Mouse (Mus musculus) layer of hippocampus, adult 2 months (tissue): Measurements from ENCODE around the gene Cflar. TPM values are rescaled to one million over a fixed set of nuclear protein-coding genes. Genes with fewer than 3 reads are reported as not detected.
"Not testable (repeated sequence)": the region's sequence is repeated elsewhere in the genome, so short reads cannot be mapped to it uniquely, and the experiment has no call there.

Experiments used
- DNase-seq, 2 experiments: peaks; one replicate each; pipeline ENCODE4 v3.0.0; 2022; ENCODE audit warnings: low spot score in 2 of 2
- H3K27ac ChIP-seq: fragments of 200-600 bp; 2 replicates; pipeline ENCODE4 v1.8.1; 2022
- H3K4me3 ChIP-seq: fragments of 200-600 bp; 2 replicates; pipeline ENCODE4 v1.8.1; 2022; ENCODE audit warnings: mild to moderate bottlenecking
- CTCF ChIP-seq: fragments of 200-600 bp; conservative IDR thresholded peaks from 2 replicates; pipeline ENCODE4 v1.8.1; 2022; ENCODE audit warnings: antibody characterized with exemption, mild to moderate bottlenecking, moderate library complexity
- long read RNA-seq, 2 experiments: library from polyadenylated mRNA; stranded (forward); transcript quantifications; one replicate each; pipeline ENCODE4 v2.0.0; 2021; ENCODE audit warnings: borderline mapping rate in 2 of 2
- total RNA-seq, 2 experiments: library from RNA; stranded (reverse); gene quantifications; 2 replicates each; pipeline ENCODE4 v1.2.3; 2021

Cflar gene
- total RNA-seq: 10 to 100 TPM; 32.9 to 35.2 TPM
- long read RNA-seq, experiment 1, transcript Cflar-213 (1 exons, 3,677 nt): major isoform, 7 of 17 reads
- long read RNA-seq, experiment 1, partial matches to known transcripts: 0 of 17 reads
- long read RNA-seq, experiment 1, other reads (novel, unspliced or antisense): 8 of 17 reads
- long read RNA-seq, experiment 2, transcript Cflar-213 (1 exons, 3,677 nt): major isoform, 6 of 13 reads
- long read RNA-seq, experiment 2, partial matches to known transcripts: 1 of 13 reads
- long read RNA-seq, experiment 2, other reads (novel, unspliced or antisense): 4 of 13 reads

DNA sequence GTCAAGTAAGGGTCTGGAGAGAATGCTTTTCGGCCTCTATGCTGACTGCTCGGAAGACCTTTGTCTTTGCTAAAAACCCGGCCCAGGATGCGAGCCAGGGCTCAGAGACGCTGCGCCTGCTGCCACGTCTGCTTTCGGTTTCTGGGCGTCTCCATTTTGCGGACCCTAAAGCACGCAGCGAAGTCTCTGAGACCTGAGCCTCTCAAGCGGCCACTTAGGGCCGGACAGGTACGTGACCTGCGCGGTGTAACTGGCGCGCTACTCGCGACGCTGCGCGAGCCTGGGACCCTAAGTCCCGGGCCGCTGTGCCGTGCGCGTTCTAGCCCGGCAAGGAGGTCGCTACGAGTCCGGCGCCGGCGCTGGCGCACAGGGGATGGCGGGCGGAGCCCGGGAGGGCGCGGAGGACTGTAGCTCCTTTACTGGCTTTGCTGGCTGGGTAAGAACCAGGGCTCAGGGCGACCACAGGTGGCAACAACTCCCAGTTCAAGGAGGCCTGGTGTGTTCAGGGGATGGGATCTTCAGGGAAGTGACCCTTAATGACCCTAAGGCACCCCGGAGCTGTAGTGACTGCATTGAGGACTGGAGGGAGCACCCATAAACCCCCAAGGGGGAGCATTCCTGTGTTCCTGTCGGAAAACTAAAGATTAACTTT, at the start of gene Cflar:
Gene Cflar (plus strand): TSS at position 144 of the 652 bp plus-strand sequence.
- TF ChIP-seq CTCF: no peak
- DNase-seq: peak in 1 of 2 experiments; percentile 43
- H3K4me3 ChIP-seq: peak within 1 kb of the TSS; percentile 85
- peak within 1 kb of the TSS; percentile 98 for H3K27ac ChIP-seq

GRCm38 (mm10) chr1:58662671-58663070, 48.6 kb upstream of the Cflar start:
- H3K27ac ChIP-seq, H3K4me3 ChIP-seq, DNase-seq: not testable (repeated sequence)

DNA sequence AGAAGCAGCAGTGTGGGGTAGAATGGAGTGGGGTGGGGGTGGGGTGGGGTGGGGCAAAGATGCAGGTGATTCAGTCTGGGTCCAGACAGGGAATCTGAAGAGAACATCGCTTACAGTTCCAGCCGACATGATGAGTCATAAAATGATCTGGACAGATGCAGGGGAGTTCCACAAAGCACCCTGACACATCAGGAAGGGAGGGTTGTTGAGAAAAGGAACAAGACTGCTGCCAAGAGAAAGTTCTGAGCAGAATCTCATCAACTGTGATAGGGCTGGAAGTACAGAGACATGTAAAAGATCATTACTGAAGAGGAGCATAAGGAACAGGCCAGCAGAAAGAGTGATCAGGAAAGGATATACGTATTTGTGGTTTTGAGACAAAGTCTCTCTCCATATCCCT, 47.9 kb upstream of the Cflar start:
- not testable (repeated sequence) for H3K4me3 ChIP-seq, DNase-seq

DNA sequence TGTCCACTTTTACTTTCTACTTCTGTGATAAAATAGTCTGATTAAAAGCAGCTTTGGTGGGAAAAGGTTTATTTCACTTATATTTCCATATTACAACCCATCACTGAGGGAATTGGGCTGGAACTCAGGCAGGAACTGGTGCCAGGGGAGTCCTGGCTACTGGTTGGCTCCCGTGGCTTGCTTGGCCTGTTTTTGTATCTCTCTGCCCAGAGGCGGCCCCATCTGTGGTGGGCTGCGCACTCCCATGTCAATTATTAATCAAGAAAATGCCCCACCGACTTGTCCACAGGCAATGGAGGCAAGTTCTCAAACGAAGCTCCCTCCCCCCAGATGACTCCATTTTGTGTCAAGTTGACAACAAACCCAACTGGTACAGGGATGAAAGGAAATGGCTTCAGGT, 43.1 kb upstream of the Cflar start:
- Histone ChIP-seq H3K4me3 (no peak overlapping the region), H3K27ac (no peak overlapping the region)
- TF ChIP-seq CTCF: no peak
- DNase-seq: no peak

More for the DNA sequence above, 47.9 kb upstream of the Cflar start:
- H3K27ac ChIP-seq: not testable (repeated sequence)

DNA sequence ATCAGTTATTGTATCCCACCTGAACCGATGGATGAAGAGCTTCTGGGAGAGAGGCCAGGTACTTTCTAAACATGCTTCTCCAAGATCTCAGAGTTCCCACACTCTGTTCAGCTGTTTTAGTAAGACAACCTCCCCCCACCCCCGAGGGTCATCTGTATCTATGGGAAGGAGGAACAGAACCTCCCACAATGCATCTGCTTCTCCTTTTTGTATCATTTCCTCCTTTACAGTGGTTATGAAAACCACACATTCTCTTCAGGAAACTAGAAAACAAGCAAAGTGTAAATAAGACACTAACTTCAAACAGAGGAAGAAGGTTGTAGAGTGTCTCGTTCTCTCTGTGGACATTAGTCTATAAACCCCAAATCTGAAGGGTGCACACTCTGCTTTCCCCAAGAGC, 41.7 kb upstream of the Cflar start:
- not testable (repeated sequence) for DNase-seq, H3K4me3 ChIP-seq, H3K27ac ChIP-seq

- DNase-seq: no peak
- TF ChIP-seq CTCF: no peak
- Histone ChIP-seq H3K27ac (no peak overlapping the region), H3K4me3 (no peak overlapping the region)
Measured at GRCm38 (mm10) chr1:58672116-58672515, 39.2 kb upstream of the Cflar start.

DNA sequence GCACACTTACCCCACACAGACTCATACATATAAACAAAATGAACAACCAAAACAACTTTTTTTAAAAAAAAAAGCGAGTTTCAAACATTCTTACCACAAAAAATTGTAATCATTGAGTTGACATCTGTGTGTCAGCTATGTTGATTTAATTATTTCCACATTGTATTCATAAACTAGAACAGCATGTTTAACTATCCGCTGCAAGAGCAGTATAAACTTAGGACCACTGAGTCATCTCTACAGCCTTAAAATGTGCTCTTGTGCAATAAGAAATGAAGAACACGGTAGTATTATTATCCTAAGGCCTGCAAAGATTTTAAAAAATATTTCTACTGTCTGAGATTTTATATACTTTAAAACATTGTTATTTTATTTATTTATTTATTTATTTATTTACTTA, 36.3 kb upstream of the Cflar start:
- Histone ChIP-seq H3K27ac (no peak overlapping the region), H3K4me3 (no peak overlapping the region)
- no peak for DNase-seq
- TF ChIP-seq CTCF: no peak

GRCm38 (mm10) chr1:58677575-58677974, 33.7 kb upstream of the Cflar start:
- H3K4me3 ChIP-seq: no peak overlapping the region
- peak; percentile 15 to 33 for DNase-seq
- TF ChIP-seq CTCF: peak; percentile 78
- no peak overlapping the region for H3K27ac ChIP-seq

DNA sequence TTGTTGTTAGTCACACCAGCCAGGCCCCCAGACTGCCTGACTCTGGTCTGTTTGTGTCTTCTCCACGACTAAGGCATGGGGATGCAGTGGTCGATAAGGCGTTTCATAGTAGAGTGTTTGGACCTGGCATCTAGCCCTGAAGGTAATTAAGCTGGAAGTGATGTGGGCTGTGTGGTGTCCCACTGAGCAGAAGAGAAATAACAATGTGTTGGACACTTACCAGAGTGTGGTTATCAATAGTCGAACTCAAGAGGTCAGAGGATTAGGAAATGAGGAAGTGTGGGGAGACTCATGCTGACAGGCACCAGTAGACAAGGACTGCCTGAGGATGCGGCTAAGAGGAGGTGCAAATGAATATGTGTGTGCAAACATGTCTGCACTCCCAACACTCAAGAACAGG, 32.9 kb upstream of the Cflar start:
- not testable (repeated sequence) for DNase-seq, H3K27ac ChIP-seq, H3K4me3 ChIP-seq

DNA sequence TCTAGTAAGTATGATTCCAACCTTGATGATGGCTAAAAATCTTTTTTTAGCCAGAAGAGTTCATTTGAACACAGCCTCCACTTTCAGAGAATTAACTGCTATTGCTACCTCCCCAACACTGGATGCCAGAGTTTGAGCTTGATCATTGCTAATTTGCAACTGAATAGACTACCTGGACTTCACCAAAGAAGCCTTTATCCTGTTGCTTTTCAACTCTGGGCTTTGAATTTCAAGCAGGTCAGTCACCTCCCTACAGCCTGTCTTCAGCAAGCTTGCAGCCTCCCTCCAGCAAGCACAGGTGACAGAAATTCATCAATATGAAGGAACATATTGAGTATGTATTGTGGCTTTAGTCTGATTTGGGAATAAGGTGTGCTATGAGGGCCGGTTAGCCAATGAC, 21.9 kb upstream of the Cflar start:
- no peak for DNase-seq
- no peak for TF ChIP-seq CTCF
- no peak overlapping the region for H3K27ac ChIP-seq
- no peak overlapping the region for H3K4me3 ChIP-seq

DNA sequence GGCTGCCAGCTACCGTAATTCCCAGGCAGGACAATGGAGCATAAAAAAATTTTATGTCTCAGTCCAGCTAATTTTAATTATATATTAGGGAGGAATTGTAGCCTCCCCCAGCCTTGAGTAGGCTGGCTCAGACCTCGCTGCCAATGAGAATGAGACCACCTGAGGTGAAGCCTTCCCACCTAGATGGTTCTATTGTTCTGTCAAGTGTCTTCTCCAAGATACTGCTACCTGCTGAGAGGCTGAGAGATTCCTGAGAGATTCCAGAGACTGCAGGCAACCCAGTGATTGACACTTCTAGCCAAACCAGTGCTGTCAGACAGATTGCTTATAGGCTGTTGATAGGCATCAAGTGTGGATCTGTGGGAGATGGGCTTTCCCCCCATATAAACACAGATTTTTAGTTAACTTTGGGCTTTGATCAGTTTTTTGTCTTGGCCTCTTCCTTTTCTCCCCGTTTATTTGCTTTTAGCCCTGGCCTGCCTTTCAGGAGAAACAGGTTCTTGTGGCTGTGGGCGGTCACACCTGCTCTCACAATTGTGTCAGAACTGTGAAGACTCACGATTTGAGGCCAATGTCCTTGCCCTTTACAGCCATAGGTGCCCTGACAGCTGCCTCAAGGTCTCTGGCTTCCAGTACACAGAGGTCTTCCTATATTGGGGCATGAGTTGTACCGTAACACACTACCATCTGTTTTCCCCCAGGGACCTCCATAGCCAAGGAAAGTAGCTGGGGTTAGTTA, 21.1 kb upstream of the Cflar start:
- Histone ChIP-seq H3K27ac (no peak overlapping the region), H3K4me3 (no peak overlapping the region)
- no peak for TF ChIP-seq CTCF
- DNase-seq: no peak

GRCm38 (mm10) chr1:58690834-58691488, 20.3 kb upstream of the Cflar start:
- not testable (repeated sequence) for DNase-seq, H3K4me3 ChIP-seq, H3K27ac ChIP-seq

- H3K4me3 ChIP-seq, DNase-seq, H3K27ac ChIP-seq: not testable (repeated sequence)
Measured at GRCm38 (mm10) chr1:58691718-58692117, 19.6 kb upstream of the Cflar start.
